Comparison of ENCODE assay signal across 8 mouse cellular contexts in genomic region chr9:21165041-21165951, GRCm38 (mm10). TPM values are rescaled to one million over a fixed set of nuclear protein-coding genes. Genes with fewer than 3 reads are reported as not detected.
A peak's percentile ranks its signal among the peaks of the same experiment; 100 is the strongest.
DNase-seq lines count a peak whose midpoint lies in the region; ATAC-seq and TF ChIP-seq lines count a peak whose summit lies in the region.

TSS of gene Pde4a (plus strand) at chr9:21165714.

- H3K9me3 ChIP-seq in hindbrain, embryonic 10.5 days = no peaks in the 10 kb centered on the region

- DNase-seq in adrenal gland, postnatal 14 days = peak; percentile 70
- peak; percentile 84 to 90 for DNase-seq in frontal cortex, postnatal 10 days (ENCODE audit: low spot score in 2 of 2)
- DNase-seq in hindbrain, embryonic 10.5 days (ENCODE audit: low spot score) = peak; percentile 45
- DNase-seq in layer of hippocampus, postnatal 14 days (ENCODE audit: low spot score in 2 of 2) = peak; percentile 83 to 89
- DNase-seq in lung, postnatal 36 days = peak; percentile 35

- peaks cover 81% of the 10 kb centered on the region for H3K27me3 ChIP-seq in hindbrain, embryonic 10.5 days (ENCODE audit: insufficient read depth, poor library complexity, severe bottlenecking)
- H3K27me3 ChIP-seq in small intestine, adult 2 months (ENCODE audit: control insufficient read depth, insufficient read depth, low read length) = peaks cover 29% of the 10 kb centered on the region

- WGBS in hindbrain, embryonic 10.5 days = under 1% methylated on average over 84 of the region's 86 CpGs
- WGBS in small intestine, adult 2 months = 2% methylated on average over 86 of the region's 86 CpGs

- no peaks in the 10 kb centered on the region for H3K36me3 ChIP-seq in hindbrain, embryonic 10.5 days
- no peaks in the 10 kb centered on the region for H3K36me3 ChIP-seq in small intestine, adult 2 months (ENCODE audit: control insufficient read depth, insufficient read depth, low read length)

- peak; percentile 42 for ATAC-seq in CD4-positive, CD25-positive, alpha-beta regulatory T cell, adult 4 months
- ATAC-seq in monocyte, adult 5-6 weeks (replicated peaks; ENCODE audit: insufficient number of reproducible peaks, low FRiP score, low TSS enrichment, poor library complexity, severe bottlenecking) = no peak

- no peak; the same call in 1 of the 2 replicates for TF ChIP-seq POLR2A in small intestine, adult 2 months (IDR thresholded peaks at IDR 0.05; ENCODE audit: low read depth, low read length)

- peaks cover 66% of the 10 kb centered on the region for H3K4me1 ChIP-seq in hindbrain, embryonic 10.5 days (replicated peaks)
- peaks cover 29% of the 10 kb centered on the region for H3K4me1 ChIP-seq in small intestine, adult 2 months (ENCODE audit: control insufficient read depth, insufficient read depth, insufficient read length, low read length)

- peak within 1 kb of the TSS; percentile 53 for H3K4me3 ChIP-seq in hindbrain, embryonic 10.5 days
- peak within 1 kb of the TSS; percentile 63 for H3K4me3 ChIP-seq in small intestine, adult 2 months (ENCODE audit: low read depth, low read length)

- TF ChIP-seq CTCF in small intestine, adult 2 months (IDR thresholded peaks at IDR 0.05; ENCODE audit: extremely low read depth, insufficient read length, insufficient replicate concordance, low read depth, low read length) = no peak

- H3K27ac ChIP-seq in hindbrain, embryonic 10.5 days = peak within 1 kb of the TSS; percentile 68
- peak within 1 kb of the TSS; percentile 9; the same call in 1 of the 2 replicates for H3K27ac ChIP-seq in small intestine, adult 2 months (ENCODE audit: insufficient read depth, low read depth, low read length)

RNA-seq across cellular contexts. Expression of gene Pde4a, which starts in this region (rescaled TPM):
- polyA plus RNA-seq in CD4-positive, CD25-positive, alpha-beta regulatory T cell, adult 4 months (2017; shearing (Covaris generic)) = 1 to 10 TPM in 1 of 2 experiments, under 1 TPM in 1; 0.67 to 1.3 TPM
- total RNA-seq in adrenal gland, postnatal 14 days (2021) = 22.4 and 22.9 TPM in 2 replicates
- polyA plus RNA-seq in hindbrain, embryonic 10.5 days (2016; fragmentation: Nextera tagmentation; extraction: Ambion mirVana) = 3.7 and 6.5 TPM in 2 replicates
- 10 to 100 TPM; 63.8 to 69.9 TPM for total RNA-seq in layer of hippocampus, postnatal 14 days (2021)
- polyA plus RNA-seq in small intestine, adult 2 months (2012; rRNA removed) = 5.1 and 7.1 TPM in 2 replicates
- 2.1 to 5.6 TPM (median 2.5 TPM) in 3 replicates for total RNA-seq in monocyte, adult 5-6 weeks (2017)

Comparison
In these comparisons a context has a peak if more than half of its experiments do, and no peak if none do; other contexts are left out.
1. DNase-seq: peak in every context shown above with its lines; median percentile 87 in frontal cortex, postnatal 10 days; 86 in layer of hippocampus, postnatal 14 days; 70 in adrenal gland, postnatal 14 days; 45 in hindbrain, embryonic 10.5 days; 35 in lung, postnatal 36 days.